Mouse (Mus musculus): ENCODE measurements around the gene Cyb5r4. TPM values are rescaled to one million over a fixed set of nuclear protein-coding genes. Genes with fewer than 3 reads are reported as not detected.

Gene Cyb5r4
- polyA plus RNA-seq, 1 experiment from 2014 or later: 30.4 TPM

- H3K9ac ChIP-seq (replicated peaks): no peak overlapping the region
- H3K4me2 ChIP-seq (ENCODE audit: low read depth, low read length): no peak overlapping the region
- ATAC-seq: no peak
- H3K27me3 ChIP-seq (ENCODE audit: insufficient read depth, low read length): no peaks in the 10 kb centered on the region
- WGBS (ENCODE audit: insufficient replicate concordance): 46% methylated on average over 2 of the region's 2 CpGs
- 0 out of 2 replicates have a peak, but pooled peaks cover 5% of the 10 kb centered on the region for H3K36me3 ChIP-seq (replicated peaks; ENCODE audit: insufficient read depth, low read length)
- H3K27ac ChIP-seq (ENCODE audit: low read depth): no peak overlapping the region
- no peaks in the 10 kb centered on the region for H3K9me3 ChIP-seq (ENCODE audit: low read length)
- H3K4me1 ChIP-seq (ENCODE audit: insufficient read depth): no peaks in the 10 kb centered on the region
- no peak for DNase-seq
- no peak for TF ChIP-seq EP300 (IDR thresholded peaks at IDR 0.05; ENCODE audit: low read depth)
- TF ChIP-seq CTCF (IDR thresholded peaks at IDR 0.05; ENCODE audit: low read depth): no peak
- H3K4me3 ChIP-seq (ENCODE audit: low read depth, low read length): no peak overlapping the region
These were observed 57.7 kb downstream of the Cyb5r4 start for GRCm38 (mm10) chr9:87079511-87079910.

- H3K27ac ChIP-seq (ENCODE audit: low read depth): no peak overlapping the region
- 88% methylated on average over 4 of the region's 4 CpGs for WGBS (ENCODE audit: insufficient replicate concordance)
These were observed 65.2 kb downstream of the Cyb5r4 start for GRCm38 (mm10) chr9:87086991-87087390.

GRCm38 (mm10) chr9:87097989-87098388, 76.2 kb downstream of the Cyb5r4 start:
- Histone ChIP-seq H3K4me2 (ENCODE audit: low read depth, low read length) (no peak overlapping the region), H3K9me3 (ENCODE audit: low read length) (no peaks in the 10 kb centered on the region), H3K4me3 (ENCODE audit: low read depth, low read length) (no peak overlapping the region), H3K4me1 (ENCODE audit: insufficient read depth) (no peaks in the 10 kb centered on the region), H3K27ac (ENCODE audit: low read depth) (no peak overlapping the region), H3K27me3 (ENCODE audit: insufficient read depth, low read length) (no peaks in the 10 kb centered on the region), H3K36me3 (replicated peaks; ENCODE audit: insufficient read depth, low read length) (no peaks in the 10 kb centered on the region), H3K9ac (replicated peaks) (no peak overlapping the region)
- WGBS (ENCODE audit: insufficient replicate concordance): 49% methylated on average over 2 of the region's 2 CpGs
- TF ChIP-seq CTCF (IDR thresholded peaks at IDR 0.05; ENCODE audit: low read depth): peak; percentile 49
- no peak for TF ChIP-seq EP300 (IDR thresholded peaks at IDR 0.05; ENCODE audit: low read depth)
- DNase-seq (no peak), ATAC-seq (no peak)

More at GRCm38 (mm10) chr9:87086991-87087390, 65.2 kb downstream of the Cyb5r4 start:
- no peak overlapping the region for H3K9ac ChIP-seq (replicated peaks)
- H3K4me3 ChIP-seq (ENCODE audit: low read depth, low read length): no peak overlapping the region
- no peaks in the 10 kb centered on the region for H3K9me3 ChIP-seq (ENCODE audit: low read length)
- no peaks in the 10 kb centered on the region for H3K36me3 ChIP-seq (replicated peaks; ENCODE audit: insufficient read depth, low read length)
- no peak for ATAC-seq
- no peak for DNase-seq
- no peak overlapping the region for H3K4me2 ChIP-seq (ENCODE audit: low read depth, low read length)
- TF ChIP-seq CTCF (IDR thresholded peaks at IDR 0.05; ENCODE audit: low read depth) (no peak), EP300 (IDR thresholded peaks at IDR 0.05; ENCODE audit: low read depth) (no peak)
- no peaks in the 10 kb centered on the region for H3K4me1 ChIP-seq (ENCODE audit: insufficient read depth)
- no peaks in the 10 kb centered on the region for H3K27me3 ChIP-seq (ENCODE audit: insufficient read depth, low read length)

- Histone ChIP-seq H3K4me3 (ENCODE audit: low read depth, low read length) (no peak overlapping the region), H3K4me2 (ENCODE audit: low read depth, low read length) (no peak overlapping the region), H3K9me3 (ENCODE audit: low read length) (no peaks in the 10 kb centered on the region), H3K27ac (ENCODE audit: low read depth) (no peak overlapping the region), H3K4me1 (ENCODE audit: insufficient read depth) (no peaks in the 10 kb centered on the region), H3K36me3 (replicated peaks; ENCODE audit: insufficient read depth, low read length) (no peaks in the 10 kb centered on the region), H3K27me3 (ENCODE audit: insufficient read depth, low read length) (no peaks in the 10 kb centered on the region), H3K9ac (replicated peaks) (no peak overlapping the region)
- ATAC-seq (no peak), DNase-seq (no peak)
- WGBS (ENCODE audit: insufficient replicate concordance): 67% methylated on average over 5 of the region's 5 CpGs
- TF ChIP-seq CTCF (IDR thresholded peaks at IDR 0.05; ENCODE audit: low read depth): no peak
- no peak for TF ChIP-seq EP300 (IDR thresholded peaks at IDR 0.05; ENCODE audit: low read depth)
These were observed 93.2 kb downstream of the Cyb5r4 start for GRCm38 (mm10) chr9:87115019-87115418.

DNA sequence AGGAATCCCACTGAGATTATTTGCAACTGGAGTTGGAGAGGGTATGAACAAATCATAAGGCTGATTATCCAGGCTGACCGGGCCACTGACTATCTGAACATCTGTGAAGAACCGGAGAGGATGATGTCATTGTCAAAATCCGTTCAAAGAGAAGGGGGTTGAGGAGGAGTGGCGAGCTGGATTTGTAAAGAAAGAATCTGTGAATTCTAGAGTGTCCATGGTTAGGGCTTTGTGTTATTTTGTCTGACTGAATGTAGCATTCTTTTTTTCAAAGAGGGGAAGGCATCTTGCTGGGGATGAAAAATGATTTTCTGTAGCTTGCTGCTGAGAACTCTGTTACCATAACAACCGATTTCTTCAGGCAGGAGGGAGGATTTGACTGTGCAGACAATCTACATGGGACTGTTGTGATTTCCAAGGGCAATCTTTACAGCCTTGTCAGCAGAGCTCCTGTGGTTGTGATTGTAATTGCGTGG, 93.7 kb downstream of the Cyb5r4 start:
- H3K36me3 ChIP-seq (replicated peaks; ENCODE audit: insufficient read depth, low read length): no peaks in the 10 kb centered on the region
- H3K27me3 ChIP-seq (ENCODE audit: insufficient read depth, low read length): no peaks in the 10 kb centered on the region
- no peak overlapping the region for H3K4me2 ChIP-seq (ENCODE audit: low read depth, low read length)
- no peak for DNase-seq
- H3K4me3 ChIP-seq (ENCODE audit: low read depth, low read length): no peak overlapping the region
- no peak for ATAC-seq
- H3K4me1 ChIP-seq (ENCODE audit: insufficient read depth): no peaks in the 10 kb centered on the region
- no peak for TF ChIP-seq CTCF (IDR thresholded peaks at IDR 0.05; ENCODE audit: low read depth)
- no peak for TF ChIP-seq EP300 (IDR thresholded peaks at IDR 0.05; ENCODE audit: low read depth)
- no peak overlapping the region for H3K9ac ChIP-seq (replicated peaks)
- H3K9me3 ChIP-seq (ENCODE audit: low read length): no peaks in the 10 kb centered on the region
- no peak overlapping the region for H3K27ac ChIP-seq (ENCODE audit: low read depth)
- 69% methylated on average over 6 of the region's 6 CpGs for WGBS (ENCODE audit: insufficient replicate concordance)

GRCm38 (mm10) chr9:87115978-87116377, 94.2 kb downstream of the Cyb5r4 start:
- TF ChIP-seq EP300 (IDR thresholded peaks at IDR 0.05; ENCODE audit: low read depth) (no peak), CTCF (IDR thresholded peaks at IDR 0.05; ENCODE audit: low read depth) (no peak)
- no peaks in the 10 kb centered on the region for H3K4me1 ChIP-seq (ENCODE audit: insufficient read depth)
- no peak for DNase-seq
- WGBS (ENCODE audit: insufficient replicate concordance): 55% methylated on average over 1 of the region's 1 CpGs
- no peak overlapping the region for H3K9ac ChIP-seq (replicated peaks)
- ATAC-seq: no peak
- no peaks in the 10 kb centered on the region for H3K36me3 ChIP-seq (replicated peaks; ENCODE audit: insufficient read depth, low read length)
- H3K27ac ChIP-seq (ENCODE audit: low read depth): no peak overlapping the region
- no peaks in the 10 kb centered on the region for H3K27me3 ChIP-seq (ENCODE audit: insufficient read depth, low read length)
- no peak overlapping the region for H3K4me3 ChIP-seq (ENCODE audit: low read depth, low read length)
- no peak overlapping the region for H3K4me2 ChIP-seq (ENCODE audit: low read depth, low read length)
- H3K9me3 ChIP-seq (ENCODE audit: low read length): no peaks in the 10 kb centered on the region

GRCm38 (mm10) chr9:87118996-87119395, 97.2 kb downstream of the Cyb5r4 start:
- H3K4me2 ChIP-seq (ENCODE audit: low read depth, low read length): no peak overlapping the region
- no peaks in the 10 kb centered on the region for H3K9me3 ChIP-seq (ENCODE audit: low read length)
- DNase-seq (no peak), ATAC-seq (no peak)
- TF ChIP-seq CTCF (IDR thresholded peaks at IDR 0.05; ENCODE audit: low read depth) (no peak), EP300 (IDR thresholded peaks at IDR 0.05; ENCODE audit: low read depth) (no peak)
- H3K36me3 ChIP-seq (replicated peaks; ENCODE audit: insufficient read depth, low read length): no peaks in the 10 kb centered on the region
- H3K27me3 ChIP-seq (ENCODE audit: insufficient read depth, low read length): no peaks in the 10 kb centered on the region
- no peak overlapping the region for H3K4me3 ChIP-seq (ENCODE audit: low read depth, low read length)
- H3K27ac ChIP-seq (ENCODE audit: low read depth): no peak overlapping the region
- H3K4me1 ChIP-seq (ENCODE audit: insufficient read depth): no peaks in the 10 kb centered on the region
- H3K9ac ChIP-seq (replicated peaks): no peak overlapping the region
- 73% methylated on average over 3 of the region's 3 CpGs for WGBS (ENCODE audit: insufficient replicate concordance)

Measured in liver, postnatal 0 days (tissue).